Mouse (Mus musculus) common myeloid progenitor, adult 5-6 weeks (primary cell): Measurements from ENCODE around the gene Atp6v1e1. TPM values are rescaled to one million over a fixed set of nuclear protein-coding genes. Genes with fewer than 3 reads are reported as not detected.
A peak's percentile ranks its signal among the peaks of the same experiment; 100 is the strongest.
"Not testable (repeated sequence)": the region's sequence is repeated elsewhere in the genome, so short reads cannot be mapped to it uniquely, and the experiment has no call there.

ENCODE experiments used
- ATAC-seq: replicated peaks from 2 replicates; pipeline ENCODE4 v1.8.0; 2016; ENCODE audit warnings: low read depth, mild to moderate bottlenecking, moderate TSS enrichment, inconsistent platforms; ENCODE audit not compliant: poor library complexity, severe bottlenecking
- total RNA-seq: library from RNA; stranded (forward); fragments of 200-1000, 187-1606 nt; gene quantifications from 2 replicates; pipeline ENCODE4 v1.2.3, GENCODE M21; 2017

Atp6v1e1 gene
- total RNA-seq, 1 experiment from 2014 or later: 99.9 TPM

DNA sequence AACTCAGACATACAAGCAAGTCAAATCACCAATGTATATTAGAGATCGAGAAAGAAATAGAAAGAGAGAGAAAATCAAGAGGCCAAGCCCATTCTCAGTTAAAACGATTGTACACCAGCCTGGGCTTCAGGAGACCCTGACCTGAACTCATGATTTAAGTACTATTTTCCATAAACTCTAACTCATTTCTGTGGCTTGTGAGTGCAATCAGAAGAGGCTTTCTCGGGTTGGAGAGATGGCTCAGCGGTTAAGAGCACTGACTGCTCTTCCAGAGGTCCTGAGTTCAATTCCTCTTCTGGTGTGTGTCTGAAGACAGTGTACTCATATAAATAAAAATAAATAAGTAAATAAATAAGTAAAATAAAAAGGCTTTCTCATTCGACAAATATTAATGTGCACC lies 878 bp downstream of the Atp6v1e1 start:
- ATAC-seq: no peak

DNA sequence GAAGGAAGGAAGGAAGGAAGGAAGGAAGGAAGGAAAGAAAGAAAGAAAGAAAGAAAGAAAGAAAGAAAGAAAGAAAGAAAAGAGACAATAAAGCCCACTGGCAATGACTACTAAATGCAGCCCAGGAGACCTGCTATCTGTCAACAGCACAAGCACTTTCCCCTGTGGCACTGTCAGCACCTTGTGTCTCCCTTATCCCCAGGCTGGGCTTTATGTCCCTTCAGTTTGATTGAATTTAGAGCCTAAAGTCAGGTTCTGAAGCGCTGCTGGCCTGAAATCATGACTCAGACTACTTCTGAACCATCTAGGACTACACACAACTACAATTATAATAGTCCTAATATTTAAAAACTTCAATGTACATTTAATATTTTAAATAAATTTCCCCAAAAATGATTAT lies 1.7 kb downstream of the Atp6v1e1 start:
- ATAC-seq: no peak

DNA sequence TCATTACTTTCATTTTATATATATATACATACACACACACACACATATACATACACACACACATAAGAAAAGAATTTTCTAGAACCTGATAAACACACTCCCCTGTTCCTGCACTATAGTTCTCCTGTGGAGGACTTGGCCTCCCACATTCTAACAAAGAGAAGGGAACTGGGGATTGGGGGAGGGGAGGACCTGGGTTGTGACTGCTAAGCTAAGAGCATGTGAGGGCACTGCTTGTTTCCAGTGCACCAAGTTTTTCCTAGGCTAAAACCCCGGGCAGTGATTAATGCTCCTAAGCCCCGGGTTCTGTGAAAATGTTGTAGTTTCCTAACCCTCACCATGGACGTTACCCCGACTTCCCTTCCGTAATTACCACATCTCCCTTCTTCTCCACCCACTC lies 2.4 kb downstream of the Atp6v1e1 start:
- ATAC-seq: 0 out of 2 replicates have a peak, but pooled peaks have one; percentile 13

DNA sequence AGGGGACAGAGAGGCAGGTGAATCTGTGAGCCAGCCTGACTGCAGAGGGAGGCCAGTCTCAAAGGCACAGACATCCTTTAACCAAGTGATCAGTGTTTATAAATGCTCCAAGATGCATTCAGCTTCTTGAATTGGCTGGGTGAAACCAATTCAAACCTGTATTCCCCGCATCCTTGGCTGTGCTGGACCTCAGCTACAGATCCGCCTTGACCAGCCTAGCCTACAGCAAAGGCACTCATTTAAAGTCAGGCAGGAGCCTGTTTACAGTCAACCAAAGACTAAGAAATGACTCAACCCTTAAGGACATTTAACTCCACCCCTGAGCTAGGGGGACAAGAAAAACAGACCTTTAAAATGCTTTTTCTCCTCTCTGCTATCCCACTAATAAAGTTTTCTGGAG lies 3.3 kb downstream of the Atp6v1e1 start:
- no peak for ATAC-seq

DNA sequence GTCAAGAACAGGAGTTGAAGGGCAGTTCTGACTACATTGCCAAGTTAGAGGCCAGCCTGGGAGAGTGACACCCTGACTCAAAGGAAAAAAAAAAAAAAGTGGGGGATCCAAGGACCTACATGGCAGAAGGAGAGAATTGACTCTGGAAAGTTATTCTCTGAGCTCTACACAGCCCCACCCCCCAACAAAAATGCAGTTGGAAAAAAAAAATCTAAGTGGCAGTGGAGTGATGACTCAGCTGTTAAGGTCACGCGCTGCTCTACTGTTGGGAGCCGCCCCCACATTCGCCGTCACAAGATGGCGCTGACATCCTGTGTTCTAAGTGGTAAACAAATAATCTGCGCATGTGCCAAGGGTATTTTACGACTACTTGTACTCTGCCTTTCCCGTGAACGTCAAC lies 10.6 kb downstream of the Atp6v1e1 start:
- ATAC-seq: not testable (repeated sequence)

DNA sequence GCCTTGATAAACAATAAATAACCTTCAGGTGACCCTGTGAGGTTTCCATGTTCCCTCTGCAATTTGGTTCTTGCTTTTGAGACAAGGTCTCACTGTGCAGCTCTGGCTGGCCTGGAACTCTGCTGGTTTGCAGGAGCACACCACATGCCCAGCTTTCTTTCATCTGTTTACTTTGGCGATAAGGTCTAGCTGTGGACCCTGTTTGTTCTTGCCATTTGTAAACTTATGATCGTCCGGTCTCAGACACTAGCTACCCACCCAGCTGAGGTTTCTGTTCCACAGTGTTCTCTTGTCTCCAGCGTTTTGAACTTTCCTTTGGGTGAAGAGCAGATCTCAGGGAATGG lies 14.9 kb downstream of the Atp6v1e1 start:
- no peak for ATAC-seq

DNA sequence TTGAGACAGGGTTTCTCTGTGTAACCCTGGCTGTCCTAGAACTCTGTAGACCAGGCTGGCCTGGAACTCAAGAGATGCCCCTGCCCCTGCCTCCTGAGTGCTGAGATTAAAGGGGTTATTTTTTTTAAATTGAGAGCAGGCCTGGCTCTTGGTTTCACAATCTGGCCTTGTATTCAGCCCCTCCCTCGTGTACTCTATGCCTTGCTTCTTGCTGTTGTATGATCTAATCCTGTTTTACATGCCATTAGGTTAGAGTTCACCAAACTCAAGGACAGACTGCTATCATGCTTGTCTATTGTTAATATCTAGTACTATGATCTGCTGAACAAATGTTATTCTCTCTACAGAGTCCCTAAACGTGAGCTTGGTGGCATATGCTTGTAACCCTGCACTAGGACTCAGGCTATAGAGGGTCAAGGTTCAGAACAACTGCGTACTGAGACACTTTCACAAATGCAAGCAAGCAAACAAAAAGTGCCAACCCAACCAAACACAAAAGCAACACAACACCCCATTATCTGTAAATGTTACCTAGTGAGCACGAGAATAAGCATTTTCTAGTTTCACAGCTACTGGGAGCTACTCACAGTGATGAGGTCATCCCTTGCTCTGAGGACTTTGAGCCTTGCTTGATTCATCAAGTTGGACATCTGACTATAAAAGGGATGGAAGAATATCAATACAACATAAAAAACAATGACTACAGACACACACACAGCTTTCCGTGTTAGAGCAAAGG lies 15.4 kb downstream of the Atp6v1e1 start:
- no peak for ATAC-seq

DNA sequence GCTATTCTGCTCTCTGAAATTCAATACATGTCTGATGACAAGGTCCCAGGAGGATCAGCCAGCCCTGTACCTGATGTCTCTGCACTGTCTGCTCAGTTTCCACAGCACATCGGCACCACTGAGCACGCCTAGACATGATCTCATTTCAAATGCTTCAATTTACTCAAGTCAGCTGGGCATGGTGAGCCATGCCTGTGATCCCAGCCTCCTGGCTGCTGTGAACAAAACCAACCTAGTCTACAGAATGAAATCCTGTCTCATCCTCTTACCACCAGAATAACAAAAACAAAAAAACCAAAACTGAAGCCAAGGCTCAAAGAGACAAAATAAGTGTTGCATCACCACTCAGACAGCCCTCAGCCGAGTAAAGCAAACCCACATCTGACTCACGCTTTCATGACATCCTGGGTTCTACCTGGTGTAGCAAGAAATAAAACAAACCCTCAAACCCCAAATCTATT lies 23.0 kb downstream of the Atp6v1e1 start:
- ATAC-seq: no peak

DNA sequence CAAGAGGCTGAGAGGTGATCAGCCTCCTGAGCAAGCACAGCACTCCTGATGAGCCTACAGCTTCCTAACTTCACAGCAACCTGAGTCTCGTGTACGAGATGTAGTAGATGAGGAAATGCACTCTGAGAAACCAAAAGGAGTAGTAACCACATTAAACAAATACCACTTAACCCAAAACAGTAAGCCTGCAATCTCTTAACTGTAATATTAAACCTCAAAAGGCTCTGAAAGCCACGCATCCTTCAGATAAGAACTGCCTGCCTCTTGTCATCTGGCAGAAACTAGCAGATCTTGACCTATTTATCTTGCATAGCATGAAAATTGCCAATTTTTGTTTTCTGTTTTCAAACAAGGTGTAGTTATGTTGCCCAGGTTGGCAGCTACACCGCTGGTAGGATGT lies 23.7 kb downstream of the Atp6v1e1 start:
- no peak for ATAC-seq

DNA sequence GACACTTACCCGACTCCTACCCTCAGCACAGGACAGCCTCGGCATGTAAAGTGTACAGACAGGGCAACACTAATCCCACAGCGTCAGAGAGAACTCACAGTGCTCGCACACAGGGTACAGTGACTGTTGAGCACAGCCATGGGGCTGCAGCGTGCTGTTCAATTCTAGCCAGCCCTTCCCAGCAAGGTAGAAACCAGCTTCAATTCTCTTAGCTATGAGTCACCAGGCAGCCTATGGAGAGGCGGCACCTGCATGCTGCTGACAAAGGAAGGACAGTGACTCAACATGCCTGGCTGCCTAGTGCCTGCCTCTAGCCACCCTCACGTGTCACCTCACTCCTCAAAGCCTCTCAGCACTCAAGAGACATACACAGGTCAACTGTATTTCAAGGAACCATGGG lies 24.6 kb downstream of the Atp6v1e1 start:
- no peak for ATAC-seq

DNA sequence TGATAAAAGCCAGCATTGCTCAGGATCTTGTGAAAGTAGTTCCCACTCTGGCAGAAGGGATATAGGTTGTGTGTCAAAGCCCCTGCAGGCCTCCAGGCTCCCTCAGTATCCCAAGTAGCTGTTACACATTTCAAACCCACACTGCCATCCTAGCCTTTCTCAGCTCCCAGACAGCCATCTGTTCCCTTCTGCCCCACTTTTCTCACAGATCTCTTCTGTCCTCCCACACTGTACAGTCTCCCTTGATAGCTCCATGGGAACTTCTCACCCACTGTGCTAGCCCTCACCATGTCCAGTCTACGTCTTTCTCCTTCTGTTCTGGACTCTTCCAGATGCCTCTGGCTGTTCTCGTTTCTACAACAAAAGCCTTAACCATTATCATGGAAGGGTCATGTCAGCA lies 26.5 kb downstream of the Atp6v1e1 start:
- ATAC-seq: no peak

DNA sequence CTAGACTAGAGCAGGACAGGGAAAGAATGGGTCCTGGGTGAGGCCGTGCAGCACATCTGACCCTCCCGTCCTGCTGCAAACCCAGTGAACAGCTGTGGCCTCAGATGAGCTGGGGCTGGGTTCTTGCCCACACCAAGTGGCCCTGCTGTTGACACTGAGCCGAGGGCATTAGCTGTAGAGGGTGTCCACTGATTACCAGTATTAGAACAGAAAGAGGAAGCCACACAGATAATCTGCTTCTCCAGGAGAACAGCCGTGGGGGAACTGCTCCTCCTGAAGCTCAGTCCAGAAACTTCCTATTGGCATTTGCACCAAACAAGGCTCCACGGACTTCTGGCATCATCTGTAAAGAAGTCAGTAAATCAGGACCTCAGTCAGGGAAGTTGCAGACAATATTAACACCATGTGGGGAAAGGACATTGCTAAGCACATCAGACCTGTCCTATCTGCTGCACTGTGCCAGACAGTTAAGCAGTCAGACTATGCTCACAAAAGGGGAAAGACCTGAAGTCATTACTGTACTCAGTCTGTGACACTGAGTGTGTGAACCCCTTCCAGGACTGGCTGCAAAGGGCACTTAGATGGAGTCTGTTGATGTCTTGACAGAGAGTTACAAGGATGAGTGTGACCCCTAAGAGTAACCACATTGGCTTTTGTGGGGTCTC lies 27.0 kb downstream of the Atp6v1e1 start:
- peak; percentile 82 for ATAC-seq

DNA sequence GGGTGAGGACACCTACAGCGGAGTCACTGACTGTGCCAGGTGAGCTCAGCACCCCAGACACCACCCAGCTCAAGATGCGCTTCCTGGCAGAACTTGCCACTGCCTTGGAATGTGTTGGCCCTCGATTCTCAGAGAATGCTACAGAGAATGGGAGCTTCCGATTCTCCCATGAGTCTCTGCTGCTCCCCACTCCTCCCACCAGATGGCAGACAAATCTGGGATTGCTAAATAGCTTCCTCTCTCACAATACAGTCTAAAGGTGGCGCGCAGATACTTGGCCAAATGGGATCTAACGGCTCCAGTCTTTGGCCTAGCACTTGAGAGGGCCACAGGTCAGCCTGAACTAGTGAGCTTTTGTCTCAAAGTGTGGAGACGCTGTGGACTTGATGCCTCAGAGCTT lies 29.6 kb downstream of the Atp6v1e1 start:
- ATAC-seq: no peak

DNA sequence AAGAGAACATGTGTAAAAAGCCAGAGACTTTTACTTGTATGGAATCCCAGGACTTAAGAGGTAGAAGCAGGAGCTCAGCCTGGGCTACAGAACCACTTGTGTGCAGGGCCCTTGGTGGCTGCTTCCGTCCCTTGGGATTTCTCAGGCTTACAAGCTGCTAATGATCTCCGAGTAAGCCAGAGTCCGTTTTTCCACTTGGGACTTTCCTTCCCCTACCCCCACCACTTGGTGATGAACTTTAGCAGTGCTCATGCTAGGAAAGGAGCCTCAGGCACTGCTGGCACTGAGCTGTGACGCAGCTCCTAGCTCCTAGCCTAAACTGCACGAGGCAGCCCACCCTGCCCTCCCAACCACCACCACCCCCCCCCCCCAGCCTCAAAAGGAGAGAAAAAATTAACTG lies 31.9 kb downstream of the Atp6v1e1 start:
- ATAC-seq: no peak

DNA sequence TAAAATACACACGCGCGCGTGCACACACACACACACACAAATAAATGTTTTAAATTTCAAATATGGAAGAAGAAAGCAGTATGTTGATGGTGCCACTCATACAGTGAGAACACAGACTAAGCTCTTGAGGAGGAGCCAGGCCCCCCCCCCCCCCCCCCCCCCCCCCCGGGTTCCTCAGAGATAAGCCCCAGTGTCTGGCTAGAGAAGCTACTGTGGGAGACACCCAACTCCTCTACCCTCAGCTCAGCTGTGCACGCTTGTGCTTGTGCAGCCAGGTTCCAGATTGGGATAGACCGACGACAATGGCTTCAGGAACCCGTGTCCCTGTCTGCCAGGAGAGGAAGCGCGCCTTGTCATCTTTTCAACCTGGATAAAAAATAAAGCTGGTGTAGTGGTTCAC lies 32.4 kb downstream of the Atp6v1e1 start:
- peak; percentile 20; the same call in 1 of the 2 replicates for ATAC-seq

DNA sequence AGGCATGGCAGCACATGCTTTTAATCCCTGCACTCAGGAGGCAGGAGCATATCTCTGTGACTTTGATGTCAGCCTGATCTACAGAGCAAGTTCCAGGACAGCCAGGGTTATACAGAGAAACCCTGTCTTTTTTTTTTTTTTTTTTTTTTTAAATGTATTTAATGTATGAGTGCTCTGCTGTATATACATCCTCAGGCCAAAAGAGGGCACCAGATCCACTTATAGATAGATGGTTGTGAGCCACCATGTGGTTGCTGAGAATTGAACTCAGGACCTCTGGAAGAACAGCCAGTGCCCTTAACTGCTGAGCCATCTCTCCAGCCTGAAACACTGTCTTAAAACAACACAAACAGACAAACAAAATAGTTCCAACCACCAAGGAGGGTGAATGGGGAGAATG lies 33.7 kb downstream of the Atp6v1e1 start:
- ATAC-seq: peak; percentile 39; the same call in 1 of the 2 replicates

DNA sequence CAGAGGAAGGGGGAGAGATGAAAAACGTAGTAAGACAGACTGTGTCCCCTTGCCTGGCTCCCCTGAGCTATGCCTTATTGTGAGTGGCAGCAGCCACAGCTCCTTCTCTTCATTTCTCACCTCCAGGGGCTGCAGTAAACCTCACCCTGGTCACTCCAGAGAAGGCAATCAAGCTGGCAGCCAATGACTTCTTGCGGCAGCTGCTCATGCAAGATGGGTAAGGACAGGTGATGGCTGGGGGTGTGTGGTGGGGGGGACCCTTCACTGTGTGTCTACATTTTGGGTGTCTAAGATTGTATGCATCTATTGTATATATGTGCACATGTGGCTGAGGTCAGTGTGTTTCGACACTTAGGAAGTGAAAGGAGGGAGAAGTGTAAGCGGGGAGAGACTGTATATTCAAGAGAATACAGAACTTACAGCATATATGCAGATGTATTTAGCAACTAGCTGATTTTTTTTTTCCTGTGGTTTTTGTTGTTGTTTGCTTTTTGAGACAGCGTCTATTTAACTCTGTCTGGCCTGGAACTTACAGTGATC lies 34.5 kb downstream of the Atp6v1e1 start:
- ATAC-seq: peak; percentile 48

DNA sequence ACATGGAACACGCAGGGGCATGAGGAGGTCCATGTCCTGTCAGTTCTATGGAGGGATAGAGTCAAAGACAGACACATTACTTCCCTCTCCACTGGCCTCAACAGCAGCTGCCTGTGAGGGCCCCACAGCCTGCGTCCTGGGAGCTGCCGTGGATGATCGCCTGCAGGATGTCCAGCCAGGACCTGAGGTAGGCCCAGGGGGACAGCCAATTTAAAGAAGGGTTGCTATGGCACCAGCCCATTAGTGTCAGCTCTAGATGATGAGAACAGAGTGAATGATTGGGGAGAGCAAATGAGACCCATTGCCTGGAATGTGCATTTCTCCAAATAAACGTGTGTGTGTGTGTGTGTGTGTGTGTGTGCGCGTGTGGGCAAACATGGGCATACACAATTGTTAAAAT lies 38.2 kb downstream of the Atp6v1e1 start:
- ATAC-seq: no peak

DNA sequence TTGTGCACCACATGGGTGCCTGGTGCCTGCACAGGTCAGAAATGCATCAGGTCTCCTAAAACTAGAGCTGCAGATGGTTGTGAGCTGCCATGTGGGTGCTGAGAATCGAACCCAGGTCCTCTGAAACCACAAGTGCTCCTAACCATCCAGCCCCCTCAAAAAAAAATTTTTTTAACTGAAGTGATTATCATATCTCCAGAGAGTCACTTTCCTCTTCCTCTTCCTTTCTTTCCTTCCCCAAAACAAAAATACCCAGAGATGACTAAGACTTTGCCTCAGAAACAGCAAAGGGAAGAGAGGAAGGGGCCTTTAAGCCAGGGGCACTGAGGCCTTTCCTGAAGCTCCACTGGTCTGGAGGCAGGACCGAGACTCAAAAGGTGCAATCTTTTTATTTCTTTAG lies 39.6 kb downstream of the Atp6v1e1 start:
- ATAC-seq: no peak

DNA sequence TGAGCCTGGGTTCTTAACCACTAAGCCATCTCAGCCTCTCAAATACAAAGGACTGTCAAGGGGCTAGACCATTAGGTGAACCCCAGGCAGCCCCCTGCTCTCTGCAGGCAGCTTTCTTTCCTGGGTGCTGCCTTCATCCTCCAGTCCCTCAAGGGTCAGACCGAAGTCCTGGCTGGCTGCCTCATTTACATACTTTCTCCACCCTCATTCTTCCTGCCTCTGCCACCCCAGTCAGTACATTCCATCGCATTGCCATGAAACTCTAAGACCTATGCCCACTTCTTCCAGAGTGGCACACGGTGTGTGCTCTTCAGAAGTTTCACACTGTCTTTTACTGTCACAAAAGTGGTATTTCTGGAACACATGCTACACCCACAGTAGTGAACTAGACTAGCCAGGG lies 44.4 kb downstream of the Atp6v1e1 start:
- ATAC-seq: no peak

DNA sequence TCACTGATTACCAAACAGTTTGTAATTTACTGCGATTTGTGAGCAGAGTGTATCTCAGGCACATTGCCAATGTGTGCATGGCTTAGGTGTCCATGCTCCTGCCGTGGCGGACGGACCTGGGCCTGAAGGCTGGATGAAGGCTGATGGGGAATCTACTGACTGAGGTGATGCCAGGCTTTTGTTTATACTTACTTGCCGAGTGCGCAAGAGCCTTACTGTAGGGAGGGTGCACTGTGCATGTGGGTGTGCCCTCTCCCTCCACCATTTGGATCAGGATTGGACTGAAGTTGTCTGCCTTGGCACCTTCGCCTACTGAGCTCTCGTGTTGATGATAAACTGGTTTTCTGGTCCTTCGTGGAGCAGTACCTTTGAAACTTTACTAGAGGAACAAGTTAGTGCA lies 45.1 kb downstream of the Atp6v1e1 start:
- no peak for ATAC-seq

DNA sequence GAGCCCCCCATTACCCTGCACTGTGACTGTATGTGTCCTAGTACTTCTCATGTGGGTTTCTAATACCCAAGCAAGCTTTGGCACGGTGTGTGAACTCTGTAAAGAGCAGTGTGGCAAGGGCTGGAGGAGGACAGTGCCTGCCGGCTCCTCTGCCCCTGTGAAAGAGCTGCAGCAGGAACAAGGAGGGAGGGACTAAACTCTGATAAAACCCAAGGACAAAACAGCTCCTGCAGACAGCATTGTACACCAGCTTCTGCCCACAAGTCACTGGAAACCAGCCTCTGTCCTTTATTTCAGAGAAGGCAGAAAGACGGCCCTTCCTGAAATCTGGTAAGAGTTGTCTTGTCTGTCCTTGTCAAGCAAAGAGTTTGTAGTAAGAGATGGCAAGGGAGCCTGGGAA lies 46.3 kb downstream of the Atp6v1e1 start:
- no peak for ATAC-seq
